Mouse (Mus musculus): ENCODE data around the gene Il21r. TPM values are rescaled to one million over a fixed set of nuclear protein-coding genes. Genes with fewer than 3 reads are reported as not detected.

Il21r gene
- polyA plus RNA-seq, 1 experiment, result not detected

- Histone ChIP-seq H3K4me1 (ENCODE audit: control insufficient read depth, insufficient read depth, low read length) (no peaks in the 10 kb centered on the region), H3K27ac (ENCODE audit: insufficient read depth, low read depth, low read length) (no peak overlapping the region), H3K4me3 (ENCODE audit: insufficient read depth, low read depth, low read length) (no peak overlapping the region)
- no peak for TF ChIP-seq CTCF (IDR thresholded peaks at IDR 0.05; ENCODE audit: insufficient read depth, low read depth, low read length)
- TF ChIP-seq POLR2A (IDR thresholded peaks at IDR 0.05; ENCODE audit: insufficient read depth, low read depth, low read length), result no peak
- 82% methylated on average over 4 of the region's 4 CpGs for WGBS
Measured at GRCm38 (mm10) chr7:125620077-125620476, 16.8 kb downstream of the Il21r start.

- TF ChIP-seq POLR2A (IDR thresholded peaks at IDR 0.05; ENCODE audit: insufficient read depth, low read depth, low read length), result no peak
- TF ChIP-seq CTCF (IDR thresholded peaks at IDR 0.05; ENCODE audit: insufficient read depth, low read depth, low read length), result no peak
- Histone ChIP-seq H3K27ac (ENCODE audit: insufficient read depth, low read depth, low read length) (no peak overlapping the region), H3K4me3 (ENCODE audit: insufficient read depth, low read depth, low read length) (no peak overlapping the region), H3K4me1 (ENCODE audit: control insufficient read depth, insufficient read depth, low read length) (no peaks in the 10 kb centered on the region)
- WGBS, result 83% methylated on average over 7 of the region's 7 CpGs
Measured at GRCm38 (mm10) chr7:125622741-125623685, 19.8 kb downstream of the Il21r start.

- 69% methylated on average over 4 of the region's 4 CpGs for WGBS
- TF ChIP-seq POLR2A (IDR thresholded peaks at IDR 0.05; ENCODE audit: insufficient read depth, low read depth, low read length), result no peak
- TF ChIP-seq CTCF (IDR thresholded peaks at IDR 0.05; ENCODE audit: insufficient read depth, low read depth, low read length), result no peak
- no peak overlapping the region for H3K27ac ChIP-seq (ENCODE audit: insufficient read depth, low read depth, low read length)
- no peaks in the 10 kb centered on the region for H3K4me1 ChIP-seq (ENCODE audit: control insufficient read depth, insufficient read depth, low read length)
- no peak overlapping the region for H3K4me3 ChIP-seq (ENCODE audit: insufficient read depth, low read depth, low read length)
Measured at GRCm38 (mm10) chr7:125625219-125625618, 22.0 kb downstream of the Il21r start.

- Histone ChIP-seq H3K4me3 (ENCODE audit: insufficient read depth, low read depth, low read length) (no peak overlapping the region), H3K27ac (ENCODE audit: insufficient read depth, low read depth, low read length) (no peak overlapping the region), H3K4me1 (ENCODE audit: control insufficient read depth, insufficient read depth, low read length) (no peaks in the 10 kb centered on the region)
- WGBS, result 75% methylated on average over 7 of the region's 7 CpGs
- TF ChIP-seq POLR2A (IDR thresholded peaks at IDR 0.05; ENCODE audit: insufficient read depth, low read depth, low read length) (no peak), CTCF (IDR thresholded peaks at IDR 0.05; ENCODE audit: insufficient read depth, low read depth, low read length) (no peak)
Measured at GRCm38 (mm10) chr7:125625829-125626228, 22.6 kb downstream of the Il21r start.

GRCm38 (mm10) chr7:125630317-125630716, 27.1 kb downstream of the Il21r start:
- TF ChIP-seq CTCF (IDR thresholded peaks at IDR 0.05; ENCODE audit: insufficient read depth, low read depth, low read length), result no peak
- no peak for TF ChIP-seq POLR2A (IDR thresholded peaks at IDR 0.05; ENCODE audit: insufficient read depth, low read depth, low read length)
- WGBS, result 78% methylated on average over 4 of the region's 4 CpGs
- no peak overlapping the region for H3K4me3 ChIP-seq (ENCODE audit: insufficient read depth, low read depth, low read length)
- H3K4me1 ChIP-seq (ENCODE audit: control insufficient read depth, insufficient read depth, low read length), result peaks cover 5% of the 10 kb centered on the region
- no peak overlapping the region for H3K27ac ChIP-seq (ENCODE audit: insufficient read depth, low read depth, low read length)

GRCm38 (mm10) chr7:125630989-125631388, 27.8 kb downstream of the Il21r start:
- 91% methylated on average over 3 of the region's 3 CpGs for WGBS
- no peak overlapping the region; the same call in 1 of the 2 replicates for H3K27ac ChIP-seq (ENCODE audit: insufficient read depth, low read depth, low read length)

GRCm38 (mm10) chr7:125637220-125638140, 34.3 kb downstream of the Il21r start:
- Histone ChIP-seq H3K27ac (ENCODE audit: insufficient read depth, low read depth, low read length) (no peak overlapping the region), H3K4me3 (ENCODE audit: insufficient read depth, low read depth, low read length) (no peak overlapping the region), H3K4me1 (ENCODE audit: control insufficient read depth, insufficient read depth, low read length) (peaks cover 19% of the 10 kb centered on the region)
- WGBS, result 84% methylated on average over 8 of the region's 8 CpGs
- no peak for TF ChIP-seq POLR2A (IDR thresholded peaks at IDR 0.05; ENCODE audit: insufficient read depth, low read depth, low read length)
- TF ChIP-seq CTCF (IDR thresholded peaks at IDR 0.05; ENCODE audit: insufficient read depth, low read depth, low read length), result no peak

More at GRCm38 (mm10) chr7:125630989-125631388, 27.8 kb downstream of the Il21r start:
- Histone ChIP-seq H3K4me1 (ENCODE audit: control insufficient read depth, insufficient read depth, low read length) (peaks cover 11% of the 10 kb centered on the region), H3K4me3 (ENCODE audit: insufficient read depth, low read depth, low read length) (no peak overlapping the region)
- TF ChIP-seq CTCF (IDR thresholded peaks at IDR 0.05; ENCODE audit: insufficient read depth, low read depth, low read length) (no peak), POLR2A (IDR thresholded peaks at IDR 0.05; ENCODE audit: insufficient read depth, low read depth, low read length) (no peak)

- Histone ChIP-seq H3K4me1 (ENCODE audit: control insufficient read depth, insufficient read depth, low read length) (peaks cover 19% of the 10 kb centered on the region), H3K4me3 (ENCODE audit: insufficient read depth, low read depth, low read length) (no peak overlapping the region), H3K27ac (ENCODE audit: insufficient read depth, low read depth, low read length) (no peak overlapping the region)
- 64% methylated on average over 6 of the region's 6 CpGs for WGBS
- TF ChIP-seq CTCF (IDR thresholded peaks at IDR 0.05; ENCODE audit: insufficient read depth, low read depth, low read length) (no peak), POLR2A (IDR thresholded peaks at IDR 0.05; ENCODE audit: insufficient read depth, low read depth, low read length) (no peak)
Measured at GRCm38 (mm10) chr7:125638376-125638775, 35.1 kb downstream of the Il21r start.
